Mouse (Mus musculus): Measurements from ENCODE around the gene Rbm38.

- TF ChIP-seq CTCF (conservative IDR thresholded peaks at IDR 0.05; ENCODE audit: insufficient read depth, insufficient read length, low read depth, low read length) (no peak), POLR2A (IDR thresholded peaks at IDR 0.05; ENCODE audit: low read depth, low read length) (no peak)
These were observed 38.0 kb downstream of the Rbm38 start for GRCm38 (mm10) chr2:173058263-173058662.

Data from kidney, adult 2 months (tissue).